Mouse (Mus musculus) C2C12 (cell line): ENCODE measurements around the gene Gins2.

ENCODE experiments used
- CEBPB ChIP-seq: IDR thresholded peaks from one replicate; pipeline ENCODE4 v1.6.1; 2011; ENCODE audit warnings: low read depth, mild to moderate bottlenecking, control low read depth, moderate library complexity
- CTCF ChIP-seq: IDR thresholded peaks from one replicate; pipeline ENCODE4 v1.5.1; 2011; ENCODE audit not compliant: control insufficient read depth, insufficient read depth, insufficient read length
- MAX ChIP-seq: IDR thresholded peaks from one replicate; pipeline ENCODE4 v1.6.1; 2011; ENCODE audit warnings: mild to moderate bottlenecking, control low read depth
- MYOD1 ChIP-seq: IDR thresholded peaks from one replicate; pipeline ENCODE4 v1.6.1; 2011; ENCODE audit warnings: low read depth; ENCODE audit not compliant: control insufficient read depth, insufficient read length

GRCm38 (mm10) chr8:120550430-120550829 is 38.7 kb downstream of the Gins2 start:
- TF ChIP-seq CTCF (no peak), CEBPB (no peak), MYOD1 (no peak), MAX (no peak)
